In the genomic region with DNA sequence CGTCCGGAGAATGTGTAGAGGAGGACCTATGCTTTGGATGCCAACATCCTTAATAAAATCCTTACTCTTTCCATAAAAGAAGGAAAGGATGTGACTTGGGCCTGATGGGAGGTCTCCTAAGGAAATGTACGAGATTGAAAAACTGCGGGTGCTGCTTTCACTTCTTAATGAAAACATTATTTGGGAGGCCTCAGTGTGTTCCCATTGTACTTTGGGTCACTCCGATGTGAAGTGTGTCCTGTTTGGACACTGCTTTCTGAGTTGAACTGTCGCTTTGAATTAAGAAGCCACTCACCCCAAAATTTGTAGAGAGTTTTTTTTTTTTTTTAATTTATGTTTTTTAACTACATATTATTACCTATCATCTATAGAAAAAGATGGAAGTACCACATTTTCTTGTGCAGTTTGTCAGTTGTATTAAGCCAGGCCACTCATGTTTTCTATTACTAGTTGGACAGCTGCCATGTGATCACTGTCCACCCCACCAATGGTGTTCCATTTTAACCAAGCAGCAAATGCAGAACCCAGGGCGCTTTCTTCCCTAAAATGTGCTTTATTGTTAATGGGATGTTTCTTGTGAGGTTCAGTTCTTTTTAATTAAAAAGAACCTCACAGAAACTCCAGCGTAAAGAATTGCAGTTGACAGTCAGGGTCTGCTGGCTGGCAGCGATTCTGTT, we compare ENCODE assay signal across 8 mouse cellular contexts. TPM values are rescaled to one million over a fixed set of nuclear protein-coding genes. Genes with fewer than 3 reads are reported as not detected.
A peak's percentile ranks its signal among the peaks of the same experiment; 100 is the strongest.
DNase-seq lines count a peak whose midpoint lies in the region; ATAC-seq and TF ChIP-seq lines count a peak whose summit lies in the region.

No protein-coding gene starts in this region.

- H3K36me3 ChIP-seq in erythroblast, embryonic 14.5 days (ENCODE audit: control insufficient read depth), result no peaks in the 10 kb centered on the region
- no peaks in the 10 kb centered on the region for H3K36me3 ChIP-seq in G1E (replicated peaks)
- H3K36me3 ChIP-seq in forebrain, embryonic 15.5 days, result no peaks in the 10 kb centered on the region
- H3K36me3 ChIP-seq in limb, embryonic 15.5 days, result no peaks in the 10 kb centered on the region
- H3K36me3 ChIP-seq in splenic B cell, adult 2 months (ENCODE audit: control insufficient read depth, insufficient read depth, low read length, poor library complexity, severe bottlenecking), result no peaks in the 10 kb centered on the region

- no peak for DNase-seq in G1E (ENCODE audit: low spot score)
- peak; percentile 6 for DNase-seq in splenic B cell, adult 2 months (ENCODE audit: low read depth, low spot score)
- DNase-seq in urinary bladder, postnatal 25 days (ENCODE audit: low spot score), result no peak
- no peak for DNase-seq in adrenal gland, postnatal 4 days (ENCODE audit: low spot score in 2 of 2)

- H3K27ac ChIP-seq in forebrain, embryonic 15.5 days (replicated peaks), result 0 out of 2 replicates have a peak overlapping the region, but pooled peaks have one; percentile 25
- peak overlapping the region; percentile 81 for H3K27ac ChIP-seq in limb, embryonic 15.5 days

- peaks cover 2% of the 10 kb centered on the region; the same call in 1 of the 2 replicates for H3K27me3 ChIP-seq in erythroblast, embryonic 14.5 days (ENCODE audit: control insufficient read depth)
- peaks cover 15% of the 10 kb centered on the region for H3K27me3 ChIP-seq in G1E (ENCODE audit: insufficient read depth, low read length)
- H3K27me3 ChIP-seq in forebrain, embryonic 15.5 days, result no peaks in the 10 kb centered on the region
- no peaks in the 10 kb centered on the region for H3K27me3 ChIP-seq in limb, embryonic 15.5 days
- H3K27me3 ChIP-seq in splenic B cell, adult 2 months (ENCODE audit: control insufficient read depth, insufficient read depth, low read length, poor library complexity, severe bottlenecking), result no peaks in the 10 kb centered on the region

- peak overlapping the region; percentile 64 for H3K4me3 ChIP-seq in erythroblast, embryonic 14.5 days (replicated peaks)
- peak overlapping the region; percentile 67 for H3K4me3 ChIP-seq in G1E (ENCODE audit: low read depth, low read length)
- peak overlapping the region; percentile 59 for H3K4me3 ChIP-seq in forebrain, embryonic 15.5 days
- peak overlapping the region; percentile 59 for H3K4me3 ChIP-seq in limb, embryonic 15.5 days

- peak overlapping the region; percentile 49 for H3K4me2 ChIP-seq in forebrain, embryonic 15.5 days (replicated peaks)
- H3K4me2 ChIP-seq in limb, embryonic 15.5 days, result peak overlapping the region; percentile 46

- TF ChIP-seq CTCF in G1E (IDR thresholded peaks at IDR 0.05; ENCODE audit: low read depth, low read length), result no peak

- 12% methylated on average over 8 of the region's 9 CpGs for WGBS in forebrain, embryonic 15.5 days
- WGBS in limb, embryonic 15.5 days, result 14% methylated on average over 9 of the region's 9 CpGs

- H3K9ac ChIP-seq in forebrain, embryonic 15.5 days (replicated peaks), result peak overlapping the region; percentile 55
- H3K9ac ChIP-seq in limb, embryonic 15.5 days, result peak overlapping the region; percentile 37; the same call in 1 of the 2 replicates

- no peaks in the 10 kb centered on the region for H3K9me3 ChIP-seq in erythroblast, embryonic 14.5 days (ENCODE audit: control insufficient read depth, low read length)
- H3K9me3 ChIP-seq in G1E (replicated peaks), result no peaks in the 10 kb centered on the region
- no peaks in the 10 kb centered on the region for H3K9me3 ChIP-seq in forebrain, embryonic 15.5 days
- H3K9me3 ChIP-seq in limb, embryonic 15.5 days, result no peaks in the 10 kb centered on the region

- ATAC-seq in erythroblast, adult 5-6 weeks (replicated peaks; ENCODE audit: low FRiP score, poor library complexity, severe bottlenecking), result no peak
- no peak for ATAC-seq in G1E (ENCODE audit: extremely low read depth, insufficient number of reproducible peaks, low FRiP score, poor library complexity, severe bottlenecking)
- peak; percentile 11; the same call in 1 of the 2 replicates for ATAC-seq in forebrain, embryonic 15.5 days (replicated peaks)
- ATAC-seq in limb, embryonic 15.5 days (ENCODE audit: insufficient number of reproducible peaks, low FRiP score, low TSS enrichment, low read depth), result no peak

- peaks cover 7% of the 10 kb centered on the region for H3K4me1 ChIP-seq in erythroblast, embryonic 14.5 days (ENCODE audit: control insufficient read depth)
- peaks cover 8% of the 10 kb centered on the region for H3K4me1 ChIP-seq in G1E (ENCODE audit: insufficient read depth, low read depth, low read length)
- H3K4me1 ChIP-seq in forebrain, embryonic 15.5 days, result peaks cover 10% of the 10 kb centered on the region; the same call in 1 of the 2 replicates
- peaks cover 7% of the 10 kb centered on the region; the same call in 1 of the 2 replicates for H3K4me1 ChIP-seq in limb, embryonic 15.5 days

RNA-seq across cellular contexts. Expression of a gene that starts 29.2 kb away (rescaled TPM):
- polyA plus RNA-seq in erythroblast, embryonic 14.5 days (2012), result not detected in 2 replicates
- total RNA-seq in erythroblast, adult 5-6 weeks (2015; ENCODE audit: low replicate concordance), result not detected in 2 replicates
- not detected in 2 replicates for total RNA-seq in erythroblast, adult 5-6 weeks (2017; ENCODE audit: low replicate concordance)
- total RNA-seq in G1E (2014; fragmentation: Nextera tagmentation) (0.63 TPM in 1 of 2 replicates, not detected in the other), G1E (2017) (0.11 and 0.12 TPM in 2 replicates)
- polyA plus RNA-seq in G1E (2012), result not detected in 2 replicates
- polyA plus RNA-seq in forebrain, embryonic 15.5 days (2015; fragmentation: Nextera tagmentation; extraction: Ambion mirVana), result 1.6 and 1.7 TPM in 2 replicates
- 3.9 and 4.3 TPM in 2 replicates for polyA plus RNA-seq in limb, embryonic 15.5 days (2015; fragmentation: Nextera tagmentation; extraction: Ambion mirVana)
- total RNA-seq in adrenal gland, postnatal 4 days (2021), result 1 to 10 TPM; 5.6 to 8.2 TPM

RNA-seq across cellular contexts. Expression of a gene that starts 42.3 kb away (rescaled TPM):
- polyA plus RNA-seq in erythroblast, embryonic 14.5 days (2012), result not detected in 2 replicates
- total RNA-seq in erythroblast, adult 5-6 weeks (2015; ENCODE audit: low replicate concordance), result not detected in 2 replicates
- total RNA-seq in erythroblast, adult 5-6 weeks (2017; ENCODE audit: low replicate concordance), result not detected in 2 replicates
- total RNA-seq in G1E (2014; fragmentation: Nextera tagmentation) (not detected in 2 replicates), G1E (2017) (not detected in 2 replicates)
- not detected in 2 replicates for polyA plus RNA-seq in G1E (2012)
- 6.0 and 7.4 TPM in 2 replicates for polyA plus RNA-seq in forebrain, embryonic 15.5 days (2015; fragmentation: Nextera tagmentation; extraction: Ambion mirVana)
- polyA plus RNA-seq in limb, embryonic 15.5 days (2015; fragmentation: Nextera tagmentation; extraction: Ambion mirVana), result 2.1 TPM in 2 replicates
- total RNA-seq in adrenal gland, postnatal 4 days (2021), result 1 to 10 TPM; 1.4 to 1.5 TPM
